Mouse (Mus musculus): ENCODE data around the gene Slc6a2. TPM values are rescaled to one million over a fixed set of nuclear protein-coding genes. Genes with fewer than 3 reads are reported as not detected.

Slc6a2 gene
- polyA plus RNA-seq (2014; fragmentation: Nextera tagmentation; extraction: Ambion mirVana), result 0.08 and 0.16 TPM in 2 replicates

GRCm38 (mm10) chr8:92959779-92960178 lies at the start of gene Slc6a2:
Gene Slc6a2 (plus strand): TSS chr8:92960079.
- no peak for TF ChIP-seq CTCF (IDR thresholded peaks at IDR 0.05; ENCODE audit: low read depth)
- WGBS, result 63% methylated on average over 10 of the region's 10 CpGs
- DNase-seq (no peak), ATAC-seq (ENCODE audit: insufficient read depth) (no peak)
- no peaks in the 10 kb centered on the region for H3K36me3 ChIP-seq (ENCODE audit: insufficient read depth)
- peak within 1 kb of the TSS; percentile 78 for H3K4me2 ChIP-seq
- H3K4me3 ChIP-seq (ENCODE audit: low read depth, low read length), result peak within 1 kb of the TSS; percentile 43
- H3K9me3 ChIP-seq (ENCODE audit: low read depth, low read length), result no peaks in the 10 kb centered on the region
- H3K27ac ChIP-seq (ENCODE audit: low read depth), result no peak within 1 kb of the TSS
- no peak within 1 kb of the TSS for H3K9ac ChIP-seq
- H3K27me3 ChIP-seq (ENCODE audit: insufficient read depth, low read length), result peaks cover 51% of the 10 kb centered on the region
- no peaks in the 10 kb centered on the region for H3K4me1 ChIP-seq (ENCODE audit: insufficient read depth)

DNA sequence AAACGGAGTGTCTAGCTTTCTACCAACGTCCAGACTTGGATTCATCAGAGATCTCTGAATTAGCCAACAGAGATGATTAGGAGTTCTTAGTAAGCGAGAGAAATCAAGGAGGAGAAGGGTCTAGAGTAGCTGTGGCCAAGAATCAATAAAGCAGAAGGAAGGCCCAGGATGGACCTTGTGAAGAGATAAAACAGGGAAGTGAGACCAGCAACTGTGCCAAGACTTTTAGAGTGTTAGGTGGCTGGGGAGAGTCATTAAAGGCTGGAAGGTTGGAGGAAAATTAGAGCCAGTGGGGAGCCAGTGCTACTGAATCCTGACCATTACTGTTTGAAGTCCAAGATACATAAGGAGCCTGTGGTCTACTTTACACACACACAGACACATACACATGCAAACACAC lies 48.4 kb upstream of the Slc6a2 start:
- Histone ChIP-seq H3K9ac (no peak overlapping the region), H3K36me3 (ENCODE audit: insufficient read depth) (no peaks in the 10 kb centered on the region), H3K4me2 (no peak overlapping the region), H3K27me3 (ENCODE audit: insufficient read depth, low read length) (no peaks in the 10 kb centered on the region), H3K9me3 (ENCODE audit: low read depth, low read length) (no peaks in the 10 kb centered on the region), H3K4me3 (ENCODE audit: low read depth, low read length) (no peak overlapping the region), H3K27ac (ENCODE audit: low read depth) (no peak overlapping the region), H3K4me1 (ENCODE audit: insufficient read depth) (no peaks in the 10 kb centered on the region)
- no peak for TF ChIP-seq CTCF (IDR thresholded peaks at IDR 0.05; ENCODE audit: low read depth)
- no peak for ATAC-seq (ENCODE audit: insufficient read depth)
- WGBS, result 74% methylated on average over 3 of the region's 3 CpGs
- DNase-seq, result no peak

- Histone ChIP-seq H3K27me3 (ENCODE audit: insufficient read depth, low read length) (no peaks in the 10 kb centered on the region), H3K27ac (ENCODE audit: low read depth) (no peak overlapping the region), H3K4me3 (ENCODE audit: low read depth, low read length) (no peak overlapping the region), H3K9me3 (ENCODE audit: low read depth, low read length) (no peaks in the 10 kb centered on the region), H3K4me2 (no peak overlapping the region), H3K4me1 (ENCODE audit: insufficient read depth) (no peaks in the 10 kb centered on the region), H3K36me3 (ENCODE audit: insufficient read depth) (no peaks in the 10 kb centered on the region), H3K9ac (no peak overlapping the region)
- DNase-seq (no peak), ATAC-seq (ENCODE audit: insufficient read depth) (no peak)
- no peak for TF ChIP-seq CTCF (IDR thresholded peaks at IDR 0.05; ENCODE audit: low read depth)
- WGBS, result 78% methylated on average over 7 of the region's 7 CpGs
Measured at GRCm38 (mm10) chr8:92913396-92913795, 46.5 kb upstream of the Slc6a2 start.

GRCm38 (mm10) chr8:92916082-92916481 lies 43.8 kb upstream of the Slc6a2 start:
- no peak for ATAC-seq (ENCODE audit: insufficient read depth)
- 81% methylated on average over 3 of the region's 3 CpGs for WGBS
- no peaks in the 10 kb centered on the region for H3K9me3 ChIP-seq (ENCODE audit: low read depth, low read length)
- H3K36me3 ChIP-seq (ENCODE audit: insufficient read depth), result no peaks in the 10 kb centered on the region
- no peaks in the 10 kb centered on the region for H3K4me1 ChIP-seq (ENCODE audit: insufficient read depth)
- no peak for DNase-seq
- H3K4me2 ChIP-seq, result no peak overlapping the region
- H3K4me3 ChIP-seq (ENCODE audit: low read depth, low read length), result no peak overlapping the region
- no peak for TF ChIP-seq CTCF (IDR thresholded peaks at IDR 0.05; ENCODE audit: low read depth)
- H3K9ac ChIP-seq, result no peak overlapping the region
- H3K27me3 ChIP-seq (ENCODE audit: insufficient read depth, low read length), result no peaks in the 10 kb centered on the region
- H3K27ac ChIP-seq (ENCODE audit: low read depth), result no peak overlapping the region

DNA sequence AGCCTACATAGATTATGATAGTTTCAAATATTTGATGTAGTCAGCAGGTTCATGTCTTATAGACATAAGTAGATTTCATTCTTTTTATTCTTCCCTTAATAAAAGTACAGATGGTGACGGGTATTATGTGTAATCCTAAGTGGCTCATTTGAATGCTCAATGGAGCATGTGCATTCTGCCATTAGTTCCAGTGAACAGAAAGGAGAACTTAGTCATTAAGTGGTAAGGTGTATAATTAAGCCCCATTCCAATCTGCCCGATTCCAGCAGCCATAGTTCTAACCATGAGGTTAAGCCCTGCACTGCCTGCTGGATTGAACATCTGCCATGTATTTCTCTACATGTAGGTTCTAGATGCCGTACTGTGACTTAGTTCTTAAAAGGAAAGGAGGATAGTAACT lies 38.1 kb upstream of the Slc6a2 start:
- no peak for ATAC-seq (ENCODE audit: insufficient read depth)
- no peaks in the 10 kb centered on the region for H3K36me3 ChIP-seq (ENCODE audit: insufficient read depth)

DNA sequence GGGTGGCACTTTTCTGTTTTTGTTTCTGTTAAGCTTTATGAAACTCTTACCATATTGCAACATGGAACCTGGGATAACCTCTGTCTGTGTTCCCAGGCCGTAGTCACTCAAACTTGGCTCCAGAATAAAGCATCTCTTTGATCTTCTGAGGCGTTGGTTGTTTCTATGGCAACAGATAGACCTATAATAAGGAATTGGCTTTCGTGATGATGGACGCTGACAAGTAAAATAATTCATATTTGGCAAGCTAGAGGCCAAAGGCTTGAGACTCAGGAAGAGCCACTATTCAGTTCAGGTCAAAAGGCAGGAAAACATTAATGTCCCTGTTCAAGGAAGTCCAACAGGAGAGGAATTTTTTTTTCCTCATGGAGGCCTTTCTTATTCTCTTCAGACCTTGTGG lies 30.9 kb upstream of the Slc6a2 start:
- no peak overlapping the region for H3K9ac ChIP-seq
- H3K27ac ChIP-seq (ENCODE audit: low read depth), result no peak overlapping the region
- 49% methylated on average over 4 of the region's 4 CpGs for WGBS
- DNase-seq (no peak), ATAC-seq (ENCODE audit: insufficient read depth) (no peak)
- no peak overlapping the region for H3K4me3 ChIP-seq (ENCODE audit: low read depth, low read length)
- H3K36me3 ChIP-seq (ENCODE audit: insufficient read depth), result no peaks in the 10 kb centered on the region
- no peaks in the 10 kb centered on the region for H3K4me1 ChIP-seq (ENCODE audit: insufficient read depth)
- TF ChIP-seq CTCF (IDR thresholded peaks at IDR 0.05; ENCODE audit: low read depth), result no peak
- H3K4me2 ChIP-seq, result no peak overlapping the region
- H3K27me3 ChIP-seq (ENCODE audit: insufficient read depth, low read length), result no peaks in the 10 kb centered on the region
- H3K9me3 ChIP-seq (ENCODE audit: low read depth, low read length), result no peaks in the 10 kb centered on the region

More for the DNA sequence above, 38.1 kb upstream of the Slc6a2 start:
- no peak for TF ChIP-seq CTCF (IDR thresholded peaks at IDR 0.05; ENCODE audit: low read depth)
- no peak for DNase-seq
- no peak overlapping the region for H3K27ac ChIP-seq (ENCODE audit: low read depth)
- H3K4me1 ChIP-seq (ENCODE audit: insufficient read depth), result no peaks in the 10 kb centered on the region
- 91% methylated on average over 3 of the region's 3 CpGs for WGBS
- H3K9ac ChIP-seq, result no peak overlapping the region
- H3K4me3 ChIP-seq (ENCODE audit: low read depth, low read length), result no peak overlapping the region
- H3K9me3 ChIP-seq (ENCODE audit: low read depth, low read length), result no peaks in the 10 kb centered on the region
- H3K4me2 ChIP-seq, result no peak overlapping the region
- H3K27me3 ChIP-seq (ENCODE audit: insufficient read depth, low read length), result no peaks in the 10 kb centered on the region

- no peaks in the 10 kb centered on the region for H3K27me3 ChIP-seq (ENCODE audit: insufficient read depth, low read length)
- 77% methylated on average over 4 of the region's 4 CpGs for WGBS
- no peaks in the 10 kb centered on the region for H3K9me3 ChIP-seq (ENCODE audit: low read depth, low read length)
- H3K4me3 ChIP-seq (ENCODE audit: low read depth, low read length), result no peak overlapping the region
- H3K9ac ChIP-seq, result no peak overlapping the region
- DNase-seq (no peak), ATAC-seq (ENCODE audit: insufficient read depth) (no peak)
- no peak for TF ChIP-seq CTCF (IDR thresholded peaks at IDR 0.05; ENCODE audit: low read depth)
- peaks cover 3% of the 10 kb centered on the region; the same call in 1 of the 2 replicates for H3K4me1 ChIP-seq (ENCODE audit: insufficient read depth)
- no peak overlapping the region for H3K27ac ChIP-seq (ENCODE audit: low read depth)
- H3K36me3 ChIP-seq (ENCODE audit: insufficient read depth), result no peaks in the 10 kb centered on the region
- no peak overlapping the region for H3K4me2 ChIP-seq
Measured at GRCm38 (mm10) chr8:92938056-92938455, 21.8 kb upstream of the Slc6a2 start.

DNA sequence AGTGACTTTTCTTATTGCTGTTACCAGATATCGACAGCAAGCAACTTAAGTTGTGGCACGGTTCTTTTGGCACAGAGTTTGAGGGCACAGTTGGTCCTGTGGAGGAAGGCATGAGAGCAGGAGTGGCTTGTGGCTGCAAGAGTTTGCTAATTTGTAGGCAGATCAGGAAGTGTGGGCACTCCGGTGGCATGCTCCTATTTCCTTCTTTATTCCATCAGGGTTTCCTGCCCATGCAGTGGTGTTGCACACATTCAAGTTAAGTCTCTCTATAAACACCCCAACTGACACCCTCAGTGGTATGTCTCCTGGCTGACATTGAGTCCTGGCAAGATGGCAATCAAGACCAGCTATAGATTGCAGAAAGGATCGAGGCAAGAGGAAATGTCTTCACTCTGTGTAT lies 10.8 kb upstream of the Slc6a2 start:
- ATAC-seq (ENCODE audit: insufficient read depth), result no peak
- H3K27me3 ChIP-seq (ENCODE audit: insufficient read depth, low read length), result no peaks in the 10 kb centered on the region
- no peak overlapping the region for H3K4me2 ChIP-seq
- H3K27ac ChIP-seq (ENCODE audit: low read depth), result no peak overlapping the region
- 83% methylated on average over 4 of the region's 4 CpGs for WGBS
- H3K36me3 ChIP-seq (ENCODE audit: insufficient read depth), result no peaks in the 10 kb centered on the region
- no peak for TF ChIP-seq CTCF (IDR thresholded peaks at IDR 0.05; ENCODE audit: low read depth)
- H3K9ac ChIP-seq, result no peak overlapping the region
- H3K4me3 ChIP-seq (ENCODE audit: low read depth, low read length), result no peak overlapping the region
- DNase-seq, result no peak
- no peaks in the 10 kb centered on the region for H3K9me3 ChIP-seq (ENCODE audit: low read depth, low read length)
- H3K4me1 ChIP-seq (ENCODE audit: insufficient read depth), result no peaks in the 10 kb centered on the region

Measured in lung, embryonic 14.5 days (tissue).